Mouse (Mus musculus): ENCODE data around the gene Ten1. TPM values are rescaled to one million over a fixed set of nuclear protein-coding genes. Genes with fewer than 3 reads are reported as not detected.

Ten1 gene
- polyA plus RNA-seq, 1 experiment from 2014 or later, result 86.6 TPM

- 89% methylated on average over 22 of the region's 22 CpGs for WGBS
- ATAC-seq (ENCODE audit: insufficient number of reproducible peaks, low FRiP score, low TSS enrichment, low read depth), result no peak
- H3K27me3 ChIP-seq, result no peaks in the 10 kb centered on the region
- H3K4me2 ChIP-seq, result no peak overlapping the region
- H3K9me3 ChIP-seq, result no peaks in the 10 kb centered on the region
- H3K4me3 ChIP-seq, result no peak overlapping the region
- no peaks in the 10 kb centered on the region for H3K4me1 ChIP-seq
- H3K9ac ChIP-seq, result no peak overlapping the region
- peaks cover 81% of the 10 kb centered on the region for H3K36me3 ChIP-seq
- no peak overlapping the region for H3K27ac ChIP-seq
Measured at GRCm38 (mm10) chr11:116174775-116175448, 23.7 kb upstream of the Ten1 start.

DNA sequence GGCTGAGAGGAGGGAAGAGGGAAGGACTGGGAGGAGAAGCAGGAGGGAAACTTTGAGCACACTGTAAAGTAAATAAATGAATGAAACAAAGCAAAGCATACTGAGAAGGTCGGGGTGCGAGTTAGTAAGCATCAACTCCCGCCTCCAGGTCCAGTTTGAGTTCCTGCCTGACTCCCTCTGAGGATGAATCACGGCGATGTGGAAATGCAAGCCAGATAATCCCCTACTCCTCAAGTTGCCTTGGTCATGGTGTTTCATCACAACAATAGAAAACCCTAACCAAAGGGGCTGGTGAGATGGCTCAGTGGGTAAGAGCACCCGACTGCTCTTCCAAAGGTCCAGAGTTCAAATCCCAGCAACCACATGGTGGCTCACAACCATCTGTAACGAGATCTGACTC is 22.6 kb upstream of the Ten1 start:
- H3K4me1 ChIP-seq, result no peaks in the 10 kb centered on the region
- peaks cover 91% of the 10 kb centered on the region for H3K36me3 ChIP-seq
- no peak overlapping the region for H3K4me3 ChIP-seq
- no peak overlapping the region for H3K9ac ChIP-seq
- no peak for ATAC-seq (ENCODE audit: insufficient number of reproducible peaks, low FRiP score, low TSS enrichment, low read depth)
- H3K4me2 ChIP-seq, result no peak overlapping the region
- no peaks in the 10 kb centered on the region for H3K9me3 ChIP-seq
- no peaks in the 10 kb centered on the region for H3K27me3 ChIP-seq
- WGBS, result 89% methylated on average over 7 of the region's 7 CpGs
- no peak overlapping the region for H3K27ac ChIP-seq

GRCm38 (mm10) chr11:116178411-116179121 is 20.1 kb upstream of the Ten1 start:
- Histone ChIP-seq H3K36me3 (peaks cover 90% of the 10 kb centered on the region), H3K9me3 (no peaks in the 10 kb centered on the region), H3K4me2 (no peak overlapping the region), H3K9ac (no peak overlapping the region), H3K27ac (no peak overlapping the region), H3K27me3 (no peaks in the 10 kb centered on the region), H3K4me1 (no peaks in the 10 kb centered on the region), H3K4me3 (no peak overlapping the region)
- no peak for ATAC-seq (ENCODE audit: insufficient number of reproducible peaks, low FRiP score, low TSS enrichment, low read depth)
- whole genome bisulfite sequencing, result 78% methylated on average over 20 of the region's 20 CpGs

DNA sequence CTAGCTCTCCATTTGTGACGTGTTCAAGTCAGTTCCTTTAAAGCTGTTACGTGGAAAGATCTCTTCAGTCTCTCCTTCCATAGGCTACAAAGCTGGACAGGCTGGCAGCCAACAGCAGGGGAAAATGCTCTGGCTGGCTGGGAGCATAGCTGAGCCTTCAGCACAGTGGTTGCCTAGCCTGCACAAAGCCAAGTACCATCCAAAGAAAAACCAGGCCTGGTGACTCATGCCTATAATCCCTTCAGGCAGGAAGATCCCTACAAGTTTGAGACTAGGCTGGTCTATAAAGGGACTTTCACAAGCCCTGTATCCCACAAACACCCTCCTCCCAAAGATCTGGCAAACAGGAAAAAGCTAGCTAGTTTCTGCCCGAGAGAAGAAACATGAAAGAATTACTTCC is 12.8 kb upstream of the Ten1 start:
- H3K4me3 ChIP-seq, result no peak overlapping the region
- H3K36me3 ChIP-seq, result peaks cover 70% of the 10 kb centered on the region
- 0 out of 2 replicates have a peak, but pooled peaks cover 13% of the 10 kb centered on the region for H3K4me1 ChIP-seq
- H3K27ac ChIP-seq, result peak overlapping the region; percentile 80
- H3K9me3 ChIP-seq, result no peaks in the 10 kb centered on the region
- no peak overlapping the region for H3K4me2 ChIP-seq
- ATAC-seq (ENCODE audit: insufficient number of reproducible peaks, low FRiP score, low TSS enrichment, low read depth), result peak; percentile 77
- no peak overlapping the region for H3K9ac ChIP-seq
- H3K27me3 ChIP-seq, result no peaks in the 10 kb centered on the region
- 59% methylated on average over 3 of the region's 3 CpGs for WGBS

GRCm38 (mm10) chr11:116186360-116186759 is 12.3 kb upstream of the Ten1 start:
- no peak overlapping the region for H3K9ac ChIP-seq
- peak overlapping the region; percentile 80 for H3K27ac ChIP-seq
- H3K4me2 ChIP-seq, result no peak overlapping the region
- 86% methylated on average over 11 of the region's 11 CpGs for WGBS
- H3K4me3 ChIP-seq, result no peak overlapping the region
- no peaks in the 10 kb centered on the region for H3K9me3 ChIP-seq
- peaks cover 73% of the 10 kb centered on the region for H3K36me3 ChIP-seq
- no peak for ATAC-seq (ENCODE audit: insufficient number of reproducible peaks, low FRiP score, low TSS enrichment, low read depth)
- H3K4me1 ChIP-seq, result 0 out of 2 replicates have a peak, but pooled peaks cover 13% of the 10 kb centered on the region
- no peaks in the 10 kb centered on the region for H3K27me3 ChIP-seq

- Histone ChIP-seq H3K9ac (no peak overlapping the region), H3K27me3 (no peaks in the 10 kb centered on the region), H3K4me1 (0 out of 2 replicates have a peak, but pooled peaks cover 13% of the 10 kb centered on the region), H3K4me3 (no peak overlapping the region), H3K27ac (peak overlapping the region; percentile 30; the same call in 1 of the 2 replicates), H3K36me3 (peaks cover 64% of the 10 kb centered on the region), H3K4me2 (no peak overlapping the region), H3K9me3 (no peaks in the 10 kb centered on the region)
- WGBS, result 64% methylated on average over 11 of the region's 11 CpGs
- ATAC-seq (ENCODE audit: insufficient number of reproducible peaks, low FRiP score, low TSS enrichment, low read depth), result no peak
Measured at GRCm38 (mm10) chr11:116187226-116187930, 11.3 kb upstream of the Ten1 start.

DNA sequence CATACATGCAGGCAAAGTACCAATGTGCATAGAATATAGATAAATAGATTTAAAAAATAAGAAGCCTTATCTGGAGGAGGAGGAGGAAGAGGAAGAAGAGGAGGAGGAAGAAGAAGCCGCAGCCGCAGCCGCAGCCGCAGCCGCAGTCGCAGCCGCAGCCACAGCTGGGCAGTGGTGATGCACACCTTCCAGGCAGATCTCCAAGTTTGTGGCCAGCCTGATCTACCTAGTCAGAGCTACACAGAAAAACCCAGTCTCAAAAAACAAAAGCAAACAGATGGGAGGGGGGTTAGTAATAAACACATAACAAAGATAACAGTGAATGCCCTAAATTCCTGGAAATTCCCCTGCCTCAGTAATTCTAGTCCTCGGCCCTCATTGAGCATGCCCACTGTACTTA is 4.0 kb upstream of the Ten1 start:
- WGBS, result 94% methylated on average over 8 of the region's 8 CpGs
- no peak overlapping the region for H3K9ac ChIP-seq
- H3K4me3 ChIP-seq, result no peak overlapping the region
- H3K27ac ChIP-seq, result no peak overlapping the region
- no peak for ATAC-seq (ENCODE audit: insufficient number of reproducible peaks, low FRiP score, low TSS enrichment, low read depth)
- peaks cover 13% of the 10 kb centered on the region for H3K4me1 ChIP-seq
- no peaks in the 10 kb centered on the region for H3K9me3 ChIP-seq
- H3K27me3 ChIP-seq, result no peaks in the 10 kb centered on the region
- peaks cover 22% of the 10 kb centered on the region for H3K36me3 ChIP-seq
- H3K4me2 ChIP-seq, result no peak overlapping the region

GRCm38 (mm10) chr11:116195252-116195651 is 3.4 kb upstream of the Ten1 start:
- Histone ChIP-seq H3K4me3 (no peak overlapping the region), H3K4me1 (peaks cover 14% of the 10 kb centered on the region), H3K4me2 (no peak overlapping the region), H3K27me3 (no peaks in the 10 kb centered on the region), H3K9ac (no peak overlapping the region), H3K36me3 (peaks cover 22% of the 10 kb centered on the region), H3K27ac (no peak overlapping the region), H3K9me3 (no peaks in the 10 kb centered on the region)
- WGBS, result 62% methylated on average over 5 of the region's 5 CpGs
- no peak for ATAC-seq (ENCODE audit: insufficient number of reproducible peaks, low FRiP score, low TSS enrichment, low read depth)

DNA sequence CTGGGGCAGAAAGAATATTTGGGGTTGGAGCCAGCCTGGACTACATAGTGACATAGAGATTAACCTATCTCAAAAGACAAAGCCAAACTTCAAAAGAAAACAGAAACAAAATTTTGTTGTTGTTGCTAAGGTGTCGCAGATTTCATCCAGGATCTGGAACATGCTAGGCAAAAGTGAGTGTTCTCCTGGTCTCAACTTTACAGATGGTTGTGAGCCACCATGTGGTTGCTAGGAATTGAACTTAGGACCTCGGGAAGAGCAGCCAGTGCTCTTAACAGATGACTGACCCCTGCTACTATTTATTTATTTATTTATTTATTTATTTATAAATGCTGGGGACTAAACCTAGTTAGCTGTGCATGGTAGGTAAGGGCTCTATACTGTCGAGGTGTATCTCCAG is 2.3 kb upstream of the Ten1 start:
- no peak overlapping the region for H3K4me2 ChIP-seq
- H3K9ac ChIP-seq, result no peak overlapping the region
- 88% methylated on average over 3 of the region's 3 CpGs for WGBS
- H3K27ac ChIP-seq, result no peak overlapping the region
- no peaks in the 10 kb centered on the region for H3K27me3 ChIP-seq
- no peaks in the 10 kb centered on the region for H3K9me3 ChIP-seq
- H3K4me3 ChIP-seq, result no peak overlapping the region
- no peak for ATAC-seq (ENCODE audit: insufficient number of reproducible peaks, low FRiP score, low TSS enrichment, low read depth)
- peaks cover 14% of the 10 kb centered on the region for H3K4me1 ChIP-seq
- peaks cover 17% of the 10 kb centered on the region for H3K36me3 ChIP-seq

- H3K9me3 ChIP-seq, result no peaks in the 10 kb centered on the region
- no peaks in the 10 kb centered on the region for H3K27me3 ChIP-seq
- peaks cover 16% of the 10 kb centered on the region for H3K36me3 ChIP-seq
- WGBS, result 93% methylated on average over 18 of the region's 18 CpGs
- no peak for ATAC-seq (ENCODE audit: insufficient number of reproducible peaks, low FRiP score, low TSS enrichment, low read depth)
- no peak overlapping the region for H3K9ac ChIP-seq
- H3K4me3 ChIP-seq, result no peak overlapping the region
- H3K4me1 ChIP-seq, result peaks cover 14% of the 10 kb centered on the region
- H3K4me2 ChIP-seq, result no peak overlapping the region
- no peak overlapping the region for H3K27ac ChIP-seq
Measured at GRCm38 (mm10) chr11:116196866-116197583, 1.6 kb upstream of the Ten1 start.

GRCm38 (mm10) chr11:116197584-116197906 is 1.1 kb upstream of the Ten1 start:
- ATAC-seq (ENCODE audit: insufficient number of reproducible peaks, low FRiP score, low TSS enrichment, low read depth), result no peak
- Histone ChIP-seq H3K4me3 (peak overlapping the region; percentile 82; the same call in 1 of the 2 replicates), H3K4me2 (no peak overlapping the region), H3K36me3 (peaks cover 16% of the 10 kb centered on the region), H3K27me3 (no peaks in the 10 kb centered on the region), H3K4me1 (peaks cover 14% of the 10 kb centered on the region), H3K9me3 (no peaks in the 10 kb centered on the region), H3K9ac (no peak overlapping the region), H3K27ac (no peak overlapping the region)
- WGBS, result 84% methylated on average over 6 of the region's 6 CpGs

Data from limb, embryonic 15.5 days (tissue).